Mouse (Mus musculus) kidney, adult 2 months (tissue): ENCODE measurements around the gene Zfp612.

Source experiments
- CTCF ChIP-seq: fragments of 200-500 bp; conservative IDR thresholded peaks from 2 replicates; pipeline ENCODE4 v1.5.1; 2011; ENCODE audit warnings: low read depth, mild to moderate bottlenecking, control low read depth, low read length, moderate library complexity, mixed read lengths; ENCODE audit not compliant: insufficient read depth, insufficient read length
- POLR2A ChIP-seq: fragments of 200-500 bp; IDR thresholded peaks from one replicate; pipeline ENCODE4 v1.6.1; 2011; ENCODE audit warnings: low read depth, low read length, control low read depth

DNA sequence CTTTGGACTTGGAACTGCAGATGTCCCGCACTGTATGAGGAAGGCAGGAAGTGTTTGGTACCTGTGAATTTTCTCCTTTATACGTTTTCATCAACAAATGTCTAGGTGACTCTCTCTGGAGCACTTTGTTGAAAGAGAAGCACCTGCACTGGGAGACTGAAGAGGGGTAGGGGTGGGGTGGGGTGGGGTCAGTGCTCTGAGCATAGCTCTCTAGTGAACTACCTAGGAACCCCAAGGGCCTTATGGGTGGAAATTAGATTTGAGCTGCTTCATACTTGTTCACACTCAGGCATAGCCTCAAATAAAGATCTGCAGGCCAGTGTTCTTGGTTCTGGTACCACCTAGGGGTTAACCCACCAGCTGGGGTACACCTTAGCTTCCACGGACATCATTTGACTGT lies 23.1 kb downstream of the Zfp612 start, which contains the start of gene Gm17720:
- TF ChIP-seq CTCF (no peak), POLR2A (no peak)
